Mouse (Mus musculus) neural tube, embryonic 12.5 days (tissue): ENCODE data around the gene Ddx19a. TPM values are rescaled to one million over a fixed set of nuclear protein-coding genes. Genes with fewer than 3 reads are reported as not detected.
"Not testable (repeated sequence)": the region's sequence is repeated elsewhere in the genome, so short reads cannot be mapped to it uniquely, and the experiment has no call there.

Source experiments
- ATAC-seq: fragments of 200-750 bp; cut with Nextera tagmentation; 2 replicates; pipeline ENCODE4 v1.8.0; 2017; ENCODE audit warnings: low read depth, mild to moderate bottlenecking, moderate TSS enrichment, moderate library complexity; ENCODE audit not compliant: low FRiP score
- H3K27ac ChIP-seq: fragments of 300-500 bp; sonication (generic); 2 replicates; pipeline ENCODE4 v1.5.1; 2016
- H3K27me3 ChIP-seq: fragments of 300-500 bp; sonication (generic); replicated peaks from 2 replicates; pipeline ENCODE4 v1.6.1; 2016; ENCODE audit warnings: mild to moderate bottlenecking
- H3K36me3 ChIP-seq: fragments of 300-500 bp; sonication (generic); 2 replicates; pipeline ENCODE4 v1.6.1; 2016; ENCODE audit warnings: mild to moderate bottlenecking
- H3K4me1 ChIP-seq: fragments of 300-500 bp; sonication (generic); 2 replicates; pipeline ENCODE4 v1.6.1; 2016
- H3K4me2 ChIP-seq: fragments of 300-500 bp; sonication (generic); replicated peaks from 2 replicates; pipeline ENCODE4 v1.6.1; 2016; ENCODE audit warnings: mild to moderate bottlenecking
- H3K4me3 ChIP-seq: fragments of 300-500 bp; sonication (generic); 2 replicates; pipeline ENCODE4 v1.5.1; 2016
- H3K9ac ChIP-seq: fragments of 300-500 bp; sonication (generic); 2 replicates; pipeline ENCODE4 v1.6.1; 2016; ENCODE audit warnings: mild to moderate bottlenecking
- H3K9me3 ChIP-seq: fragments of 300-500 bp; sonication (generic); 2 replicates; pipeline ENCODE4 v1.6.1; 2016; ENCODE audit warnings: mild to moderate bottlenecking
- WGBS: fragments of 180-500 bp; shearing (Covaris S2); methylation state at CpG from one replicate; pipeline ENCODE4 v1.1.7; 2016; 5-methylcytosine and 5-hydroxymethylcytosine counted together
- polyA plus RNA-seq: library from polyadenylated mRNA; unstranded; fragments of >200 nt; fragmentation: Nextera tagmentation; extraction: Ambion mirVana; gene quantifications from 2 replicates; pipeline ENCODE4 v1.2.1, GENCODE M21; 2016

Ddx19a gene
- polyA plus RNA-seq, 1 experiment from 2014 or later: 16.7 TPM

- H3K9ac ChIP-seq, H3K27ac ChIP-seq, H3K4me1 ChIP-seq, H3K4me2 ChIP-seq, H3K27me3 ChIP-seq, ATAC-seq, H3K4me3 ChIP-seq, H3K36me3 ChIP-seq, H3K9me3 ChIP-seq: not testable (repeated sequence)
- WGBS: 90% methylated on average over 2 of the region's 2 CpGs
Measured at GRCm38 (mm10) chr8:111026609-111027008, 29.0 kb upstream of the Ddx19a start.

- not testable (repeated sequence) for H3K4me1 ChIP-seq, H3K9me3 ChIP-seq, H3K27ac ChIP-seq, ATAC-seq, H3K4me3 ChIP-seq, H3K9ac ChIP-seq, H3K27me3 ChIP-seq, H3K4me2 ChIP-seq
- WGBS: 91% methylated on average over 9 of the region's 10 CpGs
- peaks cover 44% of the 10 kb centered on the region for H3K36me3 ChIP-seq
Measured at GRCm38 (mm10) chr8:111010230-111010991, 12.8 kb upstream of the Ddx19a start.

- peak overlapping the region; percentile 94 for H3K4me3 ChIP-seq
- no peaks in the 10 kb centered on the region for H3K9me3 ChIP-seq
- H3K9ac ChIP-seq: peak overlapping the region; percentile 79
- ATAC-seq: no peak
- H3K27me3 ChIP-seq: no peaks in the 10 kb centered on the region
- H3K27ac ChIP-seq: 0 out of 2 replicates have a peak overlapping the region, but pooled peaks have one; percentile 8
- peak overlapping the region; percentile 79 for H3K4me2 ChIP-seq
- 38% methylated on average over 16 of the region's 16 CpGs for WGBS
- peaks cover 5% of the 10 kb centered on the region for H3K4me1 ChIP-seq
- peaks cover 6% of the 10 kb centered on the region; the same call in 1 of the 2 replicates for H3K36me3 ChIP-seq
Measured at GRCm38 (mm10) chr8:110996641-110997430, 764 bp downstream of the Ddx19a start.

GRCm38 (mm10) chr8:110990017-110990416 lies 7.6 kb downstream of the Ddx19a start:
- Histone ChIP-seq H3K9ac (no peak overlapping the region), H3K27ac (no peak overlapping the region), H3K9me3 (no peaks in the 10 kb centered on the region), H3K36me3 (peaks cover 65% of the 10 kb centered on the region), H3K27me3 (no peaks in the 10 kb centered on the region), H3K4me3 (no peak overlapping the region), H3K4me1 (no peaks in the 10 kb centered on the region), H3K4me2 (no peak overlapping the region)
- WGBS: 85% methylated on average over 9 of the region's 9 CpGs
- no peak for ATAC-seq

GRCm38 (mm10) chr8:110987805-110988744 lies 9.5 kb downstream of the Ddx19a start:
- Histone ChIP-seq H3K4me3 (no peak overlapping the region), H3K4me2 (no peak overlapping the region), H3K27me3 (no peaks in the 10 kb centered on the region), H3K36me3 (peaks cover 81% of the 10 kb centered on the region), H3K9me3 (no peaks in the 10 kb centered on the region), H3K4me1 (no peaks in the 10 kb centered on the region), H3K27ac (no peak overlapping the region), H3K9ac (no peak overlapping the region)
- no peak for ATAC-seq
- WGBS: 89% methylated on average over 8 of the region's 8 CpGs

GRCm38 (mm10) chr8:110981304-110981703 lies 16.3 kb downstream of the Ddx19a start:
- 96% methylated on average over 2 of the region's 2 CpGs for WGBS
- Histone ChIP-seq H3K4me2 (no peak overlapping the region), H3K9me3 (no peaks in the 10 kb centered on the region), H3K36me3 (peaks cover 69% of the 10 kb centered on the region), H3K27me3 (no peaks in the 10 kb centered on the region), H3K4me1 (no peaks in the 10 kb centered on the region), H3K9ac (no peak overlapping the region), H3K4me3 (no peak overlapping the region), H3K27ac (no peak overlapping the region)
- ATAC-seq: no peak

- H3K36me3 ChIP-seq: peaks cover 64% of the 10 kb centered on the region
- H3K9me3 ChIP-seq, H3K4me2 ChIP-seq, H3K4me3 ChIP-seq, H3K27ac ChIP-seq, ATAC-seq, H3K4me1 ChIP-seq, H3K9ac ChIP-seq, H3K27me3 ChIP-seq: not testable (repeated sequence)
- WGBS: 87% methylated on average over 2 of the region's 2 CpGs
Measured at GRCm38 (mm10) chr8:110977987-110978386, 19.6 kb downstream of the Ddx19a start.

GRCm38 (mm10) chr8:110976532-110976931 lies 21.1 kb downstream of the Ddx19a start:
- H3K27ac ChIP-seq, H3K9ac ChIP-seq, ATAC-seq, H3K9me3 ChIP-seq, H3K4me3 ChIP-seq, H3K27me3 ChIP-seq, H3K4me1 ChIP-seq, H3K4me2 ChIP-seq: not testable (repeated sequence)
- 95% methylated on average over 8 of the region's 8 CpGs for WGBS
- peaks cover 50% of the 10 kb centered on the region for H3K36me3 ChIP-seq

GRCm38 (mm10) chr8:110969910-110970770 lies 27.5 kb downstream of the Ddx19a start:
- WGBS: 7% methylated on average over 45 of the region's 45 CpGs
- peak; percentile 96 for ATAC-seq
- peak overlapping the region; percentile 65 for H3K9ac ChIP-seq

GRCm38 (mm10) chr8:110967326-110967725 lies 30.3 kb downstream of the Ddx19a start:
- Histone ChIP-seq H3K27me3 (no peaks in the 10 kb centered on the region), H3K4me3 (no peak overlapping the region), H3K4me1 (peaks cover 11% of the 10 kb centered on the region), H3K4me2 (no peak overlapping the region), H3K27ac (no peak overlapping the region), H3K9me3 (no peaks in the 10 kb centered on the region), H3K36me3 (peaks cover 19% of the 10 kb centered on the region), H3K9ac (no peak overlapping the region)
- 86% methylated on average over 9 of the region's 9 CpGs for WGBS
- ATAC-seq: no peak

More at GRCm38 (mm10) chr8:110969910-110970770, 27.5 kb downstream of the Ddx19a start:
- Histone ChIP-seq H3K27ac (no peak overlapping the region), H3K36me3 (peaks cover 24% of the 10 kb centered on the region), H3K4me2 (peak overlapping the region; percentile 82), H3K9me3 (no peaks in the 10 kb centered on the region), H3K4me3 (peak overlapping the region; percentile 51), H3K4me1 (peaks cover 11% of the 10 kb centered on the region), H3K27me3 (no peaks in the 10 kb centered on the region)

GRCm38 (mm10) chr8:110966586-110966985 lies 31.0 kb downstream of the Ddx19a start:
- Histone ChIP-seq H3K9ac (no peak overlapping the region), H3K4me3 (no peak overlapping the region), H3K27me3 (no peaks in the 10 kb centered on the region), H3K36me3 (peaks cover 26% of the 10 kb centered on the region), H3K4me2 (no peak overlapping the region), H3K9me3 (no peaks in the 10 kb centered on the region), H3K27ac (no peak overlapping the region), H3K4me1 (peaks cover 11% of the 10 kb centered on the region)
- 89% methylated on average over 8 of the region's 8 CpGs for WGBS
- ATAC-seq: no peak
